ENCODE assay signal across 18 mouse cellular contexts in genomic region chr4:48909161-48909560, GRCm38 (mm10).
"Had no signal": no experiment of that assay in that cellular context is flagged by ENCODE, and none has a peak within 500 bp of the region (broad histone marks: within the 10 kb centered on the region; RNA-seq: fewer than 3 reads in every experiment).

No protein-coding gene starts in this region.

- ATAC-seq: midbrain, embryonic 16.5 days had no signal

- H3K27me3 ChIP-seq: neural tube, embryonic 13.5 days; neural tube, embryonic 15.5 days had no signal

- H3K36me3 ChIP-seq: midbrain, embryonic 10.5 days; midbrain, embryonic 12.5 days; neural tube, embryonic 13.5 days; neural tube, embryonic 15.5 days had no signal

- H3K9me3 ChIP-seq: midbrain, embryonic 10.5 days; midbrain, embryonic 12.5 days; neural tube, embryonic 13.5 days; neural tube, embryonic 15.5 days had no signal

- DNase-seq: lung, embryonic 14.5 days; lung, postnatal 10 days; lung, postnatal 4 days; midbrain, embryonic 14.5 days; retina, postnatal 1 day; right cerebral cortex, adult 18-20 months; right cerebral cortex, postnatal 25 days; right cerebral cortex, postnatal 4 days; spleen, adult 18-20 months; thymus, adult 18-20 months; thymus, postnatal 14 days; thymus, postnatal 36 days had no signal

- H3K9ac ChIP-seq: lung, embryonic 14.5 days; midbrain, embryonic 12.5 days; neural tube, embryonic 13.5 days; neural tube, embryonic 15.5 days had no signal

- H3K4me3 ChIP-seq: midbrain, embryonic 10.5 days; midbrain, embryonic 12.5 days; myocyte; neural tube, embryonic 13.5 days; neural tube, embryonic 15.5 days had no signal

- H3K4me1 ChIP-seq: midbrain, embryonic 10.5 days; midbrain, embryonic 12.5 days; neural tube, embryonic 13.5 days had no signal

- H3K27ac ChIP-seq: midbrain, embryonic 10.5 days; midbrain, embryonic 12.5 days; neural tube, embryonic 13.5 days; neural tube, embryonic 15.5 days had no signal

- H3K4me2 ChIP-seq: lung, embryonic 14.5 days; midbrain, embryonic 12.5 days; neural tube, embryonic 13.5 days; neural tube, embryonic 15.5 days had no signal
